Mouse (Mus musculus): ENCODE results near the gene Cat.

Cat gene

DNA sequence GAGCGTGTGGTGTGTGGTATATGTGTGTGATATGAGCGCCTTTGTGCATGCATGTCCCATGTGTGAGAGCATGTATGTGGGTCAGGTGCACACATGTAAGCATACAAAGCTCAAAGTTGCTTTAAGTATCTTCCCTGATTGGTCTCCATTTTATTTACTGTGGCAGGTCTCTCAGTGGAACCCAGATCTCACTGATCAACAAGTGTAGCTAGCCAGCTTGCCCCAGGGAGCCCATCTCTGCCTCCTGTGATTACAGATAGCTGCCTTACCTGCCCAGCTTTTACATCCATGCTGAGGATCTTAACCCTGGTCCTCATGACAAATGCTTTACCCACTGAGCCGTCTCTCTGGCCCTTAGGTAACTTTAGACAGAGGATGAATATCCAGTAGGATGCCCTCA, 6.6 kb downstream of the Cat start:
- no peak for DNase-seq (ENCODE audit: extremely low read depth, insufficient read length, low spot score)

DNA sequence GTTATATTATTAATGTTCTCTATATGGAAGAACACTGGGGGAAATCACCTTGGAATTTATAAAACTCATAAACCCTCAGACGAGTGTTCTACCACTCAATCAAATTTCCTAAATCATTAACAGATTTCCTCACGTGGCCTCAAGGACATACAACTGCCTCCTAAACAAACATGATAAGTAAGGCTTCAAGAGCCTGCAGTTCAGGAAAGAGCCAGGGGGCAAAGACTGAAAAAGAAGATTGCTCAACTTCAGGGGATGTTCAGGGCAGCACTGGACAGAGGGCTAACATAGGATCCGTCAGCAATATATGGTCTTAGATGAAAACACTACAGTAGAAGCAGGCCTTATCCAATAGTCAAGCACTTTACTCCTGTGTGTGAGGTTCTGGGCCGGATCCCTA, 7.5 kb downstream of the Cat start:
- DNase-seq (ENCODE audit: extremely low read depth, insufficient read length, low spot score) = no peak

- no peak for DNase-seq (ENCODE audit: extremely low read depth, insufficient read length, low spot score)
Observed at GRCm38 (mm10) chr2:103476657-103477056, 8.3 kb downstream of the Cat start.

DNA sequence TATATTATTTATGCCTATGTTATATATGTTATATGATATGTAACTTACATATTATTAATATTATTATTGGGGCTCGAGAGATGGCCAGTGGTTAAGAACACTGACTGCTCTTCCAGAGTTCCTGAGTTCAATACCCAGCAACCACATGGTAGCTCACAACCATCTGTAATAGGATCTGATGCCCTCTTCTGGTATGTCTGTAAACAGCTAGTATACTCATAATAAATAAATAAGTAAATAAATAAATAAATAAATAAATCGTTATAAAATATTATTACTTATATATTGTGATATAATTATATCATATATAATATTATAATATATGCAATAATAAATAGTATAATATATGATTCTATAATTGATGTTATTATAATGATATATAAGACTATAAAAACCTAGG, 8.8 kb downstream of the Cat start:
- DNase-seq (ENCODE audit: extremely low read depth, insufficient read length, low spot score) = no peak

GRCm38 (mm10) chr2:103473362-103473761, 11.6 kb downstream of the Cat start:
- DNase-seq (ENCODE audit: extremely low read depth, insufficient read length, low spot score) = no peak

GRCm38 (mm10) chr2:103466984-103467588, 17.9 kb downstream of the Cat start:
- DNase-seq (ENCODE audit: extremely low read depth, insufficient read length, low spot score) = no peak

DNA sequence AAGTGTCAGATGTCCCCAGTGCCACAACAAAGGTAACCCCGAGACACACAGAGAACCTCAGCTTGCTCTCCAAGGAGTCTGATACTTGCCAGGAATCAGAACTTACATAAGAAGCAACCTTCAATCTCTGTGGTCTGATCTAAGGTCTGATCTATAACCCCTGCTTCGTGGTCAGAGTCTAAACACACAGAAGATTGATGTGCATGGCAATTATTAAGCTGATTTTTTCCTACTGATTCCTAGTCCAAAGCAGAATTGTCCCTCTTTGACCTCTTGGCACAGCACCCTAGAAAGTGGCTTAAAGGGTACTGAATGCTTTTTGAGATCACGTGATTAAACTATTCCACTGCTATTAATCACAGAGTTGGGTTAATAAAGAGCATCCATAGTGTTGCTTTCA, 18.7 kb downstream of the Cat start:
- no peak for DNase-seq (ENCODE audit: extremely low read depth, insufficient read length, low spot score)

- no peak for DNase-seq (ENCODE audit: extremely low read depth, insufficient read length, low spot score)
Observed at GRCm38 (mm10) chr2:103465429-103465828, 19.5 kb downstream of the Cat start.

DNA sequence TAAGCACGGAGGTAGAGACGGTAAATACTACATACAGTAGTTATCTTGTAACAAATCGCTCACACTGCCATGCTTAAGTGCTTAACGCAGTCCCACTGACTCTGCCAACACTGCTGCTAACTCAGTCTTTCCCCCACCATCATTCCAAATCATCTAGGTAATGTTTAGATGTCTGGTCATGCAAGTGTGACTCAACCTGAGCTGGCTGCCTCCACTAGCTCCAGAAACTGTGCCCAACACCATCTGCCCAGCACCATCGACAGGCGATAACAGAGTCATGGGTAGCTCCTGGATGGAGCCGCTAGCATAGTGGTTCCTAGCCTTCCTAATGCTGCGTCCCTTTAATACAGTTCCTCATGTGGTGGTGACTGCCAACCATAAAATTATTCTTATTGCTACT, 20.4 kb downstream of the Cat start:
- peak; percentile 53 for DNase-seq (ENCODE audit: extremely low read depth, insufficient read length, low spot score)

GRCm38 (mm10) chr2:103462746-103463145, 22.2 kb downstream of the Cat start:
- no peak for DNase-seq (ENCODE audit: extremely low read depth, insufficient read length, low spot score)

DNA sequence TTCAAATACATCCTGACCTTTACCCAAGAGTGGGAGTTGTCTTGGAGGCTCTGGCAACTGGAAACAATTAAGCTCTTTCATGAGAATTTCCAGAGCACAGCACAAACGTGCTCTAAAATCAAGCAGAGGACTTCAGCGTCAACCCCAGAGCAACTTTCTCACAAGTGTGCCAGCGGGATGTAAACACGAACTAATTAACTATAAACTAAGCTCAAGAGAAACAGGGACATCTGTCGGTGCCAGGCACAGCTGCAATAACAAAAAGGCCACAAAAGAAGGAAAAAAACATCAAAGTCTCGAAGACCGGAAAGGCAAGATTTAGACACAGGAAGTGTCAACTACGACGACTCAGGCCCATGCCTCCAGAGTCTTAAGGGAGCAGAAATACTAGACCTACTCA, 23.2 kb downstream of the Cat start:
- no peak for DNase-seq (ENCODE audit: extremely low read depth, insufficient read length, low spot score)

DNA sequence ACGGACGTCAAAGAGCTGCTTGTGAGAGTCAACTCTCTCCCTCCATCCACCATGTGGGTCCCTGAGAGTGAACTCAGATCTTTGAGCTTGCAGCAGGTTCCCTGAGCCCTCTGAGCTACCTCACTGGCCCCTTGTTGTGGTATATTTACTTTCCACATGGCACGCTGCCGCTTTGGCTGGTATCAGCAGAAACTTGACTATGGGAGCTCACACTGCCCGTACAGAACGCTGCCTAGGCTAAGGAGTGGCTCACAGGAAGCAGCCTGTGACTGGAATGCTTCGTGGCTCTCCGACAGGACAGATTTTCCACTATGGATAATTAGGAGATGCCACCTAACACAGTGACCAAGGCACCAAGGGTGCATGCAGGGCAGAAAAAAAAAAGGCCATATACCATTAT, 23.8 kb downstream of the Cat start:
- DNase-seq (ENCODE audit: extremely low read depth, insufficient read length, low spot score) = no peak

DNA sequence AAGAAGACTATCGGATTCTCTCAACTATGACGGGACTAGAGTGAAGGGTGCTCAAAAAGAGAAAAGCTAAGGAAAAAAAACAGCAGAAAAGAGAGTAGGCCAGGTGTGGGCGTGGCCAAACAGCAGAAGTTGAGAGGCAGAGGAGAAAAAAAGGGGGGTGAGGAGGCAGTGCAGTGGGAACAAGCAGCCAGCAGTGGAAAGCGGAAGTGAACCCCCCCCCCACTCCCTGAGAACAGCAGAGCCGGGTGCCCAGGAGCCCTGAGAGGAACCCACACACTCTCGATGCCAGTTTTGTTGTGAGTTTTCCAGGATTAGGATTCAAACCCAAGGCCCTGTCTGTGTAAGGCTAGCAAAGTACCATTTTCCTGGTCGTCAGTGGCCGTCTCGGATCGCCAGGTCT, 25.9 kb downstream of the Cat start:
- no peak for DNase-seq (ENCODE audit: extremely low read depth, insufficient read length, low spot score)

DNA sequence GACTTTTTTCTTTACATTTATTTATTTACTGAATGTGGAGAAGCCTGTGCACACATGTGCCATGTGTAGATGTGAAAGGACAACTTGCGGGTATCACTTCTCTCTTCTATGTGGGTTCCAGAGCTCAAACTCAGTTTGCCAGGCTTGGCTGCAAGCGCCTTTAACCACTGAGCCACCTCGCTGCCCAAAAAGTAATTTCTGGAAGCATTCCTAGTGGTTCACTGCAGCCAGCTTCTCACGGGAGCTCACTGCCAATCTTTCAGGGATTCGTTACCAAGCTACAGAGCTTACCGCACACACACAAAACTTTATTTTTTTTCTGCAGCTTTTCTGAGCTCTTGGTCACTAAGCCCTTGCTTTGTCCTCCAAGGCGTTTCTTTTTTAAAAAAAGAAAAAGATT, 27.3 kb downstream of the Cat start:
- no peak for DNase-seq (ENCODE audit: extremely low read depth, insufficient read length, low spot score)

DNA sequence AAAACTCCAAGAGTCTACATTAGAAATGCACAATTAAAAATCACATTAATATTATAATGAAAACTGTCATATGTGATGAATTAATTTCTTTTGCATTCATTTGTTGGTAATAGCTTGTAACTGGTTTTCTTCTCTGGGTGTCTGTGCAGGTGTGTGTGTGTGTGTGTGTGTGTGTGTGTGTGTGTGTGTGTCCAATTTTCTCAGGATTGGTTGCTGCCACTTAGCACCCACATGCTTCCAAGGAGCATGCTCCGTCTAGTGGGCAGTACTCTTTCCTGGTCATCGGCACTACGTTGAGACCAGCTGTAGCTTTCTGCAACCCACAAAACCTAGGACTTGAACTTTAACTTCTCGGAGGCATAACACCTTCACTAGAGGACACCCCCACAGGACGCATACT, 27.9 kb downstream of the Cat start:
- DNase-seq (ENCODE audit: extremely low read depth, insufficient read length, low spot score) = no peak

DNA sequence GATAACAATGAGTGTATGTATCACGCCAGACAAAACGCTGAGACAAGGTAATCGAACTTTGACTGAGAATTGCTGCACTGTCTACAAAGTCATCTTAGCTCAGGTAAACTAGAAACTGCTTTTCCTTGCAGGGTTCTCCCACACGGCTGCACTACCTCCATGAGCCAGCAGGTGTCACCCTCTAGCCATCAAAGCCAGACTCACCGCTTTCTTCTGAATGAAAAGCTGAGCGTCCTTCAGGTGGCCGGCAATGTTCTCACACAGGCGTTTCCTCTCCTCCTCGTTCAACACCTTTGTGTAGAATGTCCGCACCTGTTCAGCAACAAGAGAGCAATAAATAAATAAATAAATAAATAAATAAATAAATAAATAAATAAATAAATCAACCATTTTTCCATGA, 28.3 kb downstream of the Cat start:
- peak; percentile 19 for DNase-seq (ENCODE audit: extremely low read depth, insufficient read length, low spot score)

- no peak for DNase-seq (ENCODE audit: extremely low read depth, insufficient read length, low spot score)
Observed at GRCm38 (mm10) chr2:103455748-103456147, 29.2 kb downstream of the Cat start.

GRCm38 (mm10) chr2:103452550-103452949, 32.4 kb downstream of the Cat start:
- DNase-seq (ENCODE audit: extremely low read depth, insufficient read length, low spot score) = no peak

DNA sequence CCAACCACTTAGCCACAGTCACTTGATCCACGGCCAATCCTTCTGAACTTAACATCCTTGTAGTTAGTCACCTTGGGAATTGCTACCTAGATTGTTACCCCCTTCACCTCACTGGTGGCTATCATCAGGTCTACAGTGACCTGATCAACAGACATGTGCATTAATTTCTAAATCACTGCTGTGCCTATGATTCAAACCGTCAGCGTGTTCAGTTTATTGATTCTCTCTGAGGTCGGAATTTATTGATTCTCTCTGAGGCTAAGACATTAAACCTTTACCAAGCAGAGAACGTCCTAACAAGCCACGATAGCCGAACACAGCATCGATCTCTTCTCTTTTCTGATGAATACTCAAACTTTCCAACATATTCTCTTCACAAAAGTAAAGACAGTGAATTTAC, 34.7 kb downstream of the Cat start:
- DNase-seq (ENCODE audit: extremely low read depth, insufficient read length, low spot score) = no peak

DNA sequence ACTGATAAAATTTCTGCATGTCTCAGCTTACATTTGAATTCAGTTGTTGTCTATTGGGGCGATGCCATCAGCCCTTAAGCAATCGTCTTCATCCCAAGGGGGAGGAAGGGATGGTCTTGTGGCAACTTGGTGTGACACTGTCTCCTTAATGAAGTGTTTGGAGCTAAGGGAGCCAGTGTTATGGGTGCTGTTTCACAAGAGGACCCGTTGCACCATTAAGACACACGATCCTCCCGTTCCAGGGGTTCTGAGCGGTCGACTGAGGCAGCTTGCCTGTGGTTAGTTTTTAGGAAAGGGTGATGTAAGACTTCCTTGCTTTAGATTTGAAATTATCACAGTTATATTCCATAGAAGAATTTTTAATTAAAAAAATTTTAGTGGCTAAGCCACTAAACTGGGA, 35.1 kb downstream of the Cat start:
- no peak for DNase-seq (ENCODE audit: extremely low read depth, insufficient read length, low spot score)

DNA sequence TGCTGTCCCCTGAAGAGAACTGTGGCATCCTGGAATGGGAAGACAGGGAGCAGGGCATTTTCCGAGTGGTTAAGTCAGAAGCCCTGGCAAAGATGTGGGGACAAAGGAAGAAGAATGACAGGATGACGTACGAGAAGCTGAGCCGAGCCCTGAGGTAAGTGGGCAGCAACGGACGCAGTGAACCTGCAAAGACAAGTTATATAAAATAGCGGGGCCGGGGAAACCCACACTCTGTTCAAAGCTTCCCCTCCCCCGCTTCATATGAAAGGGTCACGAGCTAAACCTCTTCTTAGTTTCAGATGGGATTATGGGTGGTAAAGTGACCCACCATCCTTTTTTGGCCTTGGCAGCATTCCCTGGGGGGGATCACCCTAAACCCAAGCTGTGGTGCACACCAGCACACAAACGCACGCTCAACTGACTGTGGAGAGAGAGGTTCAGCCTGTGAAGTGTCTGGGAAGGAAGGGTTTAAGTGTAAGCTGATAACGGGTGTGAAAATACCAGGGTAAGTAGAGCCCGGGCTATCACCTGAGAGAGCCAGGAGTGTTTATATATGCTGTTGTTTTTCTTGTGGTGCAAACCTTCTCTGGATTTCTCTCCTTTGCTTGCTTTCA, 35.9 kb downstream of the Cat start:
- no peak for DNase-seq (ENCODE audit: extremely low read depth, insufficient read length, low spot score)

DNA sequence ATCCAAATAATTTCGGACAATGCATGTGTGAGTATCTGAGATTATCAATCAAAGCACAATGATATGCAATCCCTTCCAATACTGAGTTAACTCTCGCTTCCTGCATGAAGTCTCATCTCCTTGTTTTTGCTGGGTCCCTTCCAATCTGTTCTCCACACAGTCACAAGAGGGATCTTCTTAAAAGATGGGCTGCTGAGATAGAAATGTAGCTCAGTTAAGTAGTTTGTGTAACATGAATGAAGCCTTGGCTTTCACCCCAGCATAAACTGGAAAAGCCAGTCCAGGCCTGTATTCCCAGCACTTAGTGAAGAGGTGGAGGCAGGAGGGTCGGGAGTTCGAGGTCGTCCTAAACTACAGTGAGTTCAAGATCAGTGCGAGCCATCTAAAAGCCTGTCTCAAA, 38.6 kb downstream of the Cat start:
- no peak for DNase-seq (ENCODE audit: extremely low read depth, insufficient read length, low spot score)

GRCm38 (mm10) chr2:103445776-103446175, 39.2 kb downstream of the Cat start:
- no peak for DNase-seq (ENCODE audit: extremely low read depth, insufficient read length, low spot score)
